Mouse (Mus musculus) bone marrow, adult 2 months (tissue): ENCODE results near the gene Col17a1.

ENCODE experiments used
- CTCF ChIP-seq: fragments of 200-500 bp; IDR thresholded peaks from 2 replicates; pipeline ENCODE4 v1.5.1; 2011; ENCODE audit warnings: low read length, control low read depth; ENCODE audit not compliant: control insufficient read depth, insufficient read depth
- POLR2A ChIP-seq: fragments of 200-500 bp; IDR thresholded peaks from 2 replicates; pipeline ENCODE4 v1.6.1; 2011; ENCODE audit warnings: low read depth, mild to moderate bottlenecking, control low read depth, low read length, borderline replicate concordance; ENCODE audit not compliant: control insufficient read depth

DNA sequence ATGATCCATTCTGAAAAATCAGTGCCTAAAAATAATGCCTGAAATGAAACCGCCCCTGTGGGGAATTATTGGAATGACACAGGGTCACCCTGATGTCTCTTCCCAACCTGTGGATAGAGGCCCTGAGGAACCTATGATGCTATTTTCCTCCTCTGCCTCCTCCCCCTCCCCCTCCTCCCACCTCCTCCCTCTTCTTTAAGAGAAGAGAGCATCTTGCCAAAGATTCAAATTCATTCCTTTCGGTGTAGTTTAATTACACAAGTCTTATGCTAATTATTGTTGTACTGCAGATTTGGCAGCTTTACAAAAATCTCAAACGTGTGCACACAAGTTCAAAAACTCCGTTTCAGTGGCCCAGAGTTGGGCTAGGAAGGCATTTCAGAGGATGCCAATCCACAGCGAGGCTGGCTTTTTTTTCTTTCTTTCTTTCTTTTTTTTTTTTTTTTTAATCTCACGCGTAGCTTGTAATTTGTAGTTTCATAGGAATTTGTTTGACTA lies 33.8 kb upstream of the Col17a1 start:
- no peak for TF ChIP-seq CTCF
- no peak for TF ChIP-seq POLR2A
